ENCODE assay signal across 8 mouse cellular contexts in the genomic region with DNA sequence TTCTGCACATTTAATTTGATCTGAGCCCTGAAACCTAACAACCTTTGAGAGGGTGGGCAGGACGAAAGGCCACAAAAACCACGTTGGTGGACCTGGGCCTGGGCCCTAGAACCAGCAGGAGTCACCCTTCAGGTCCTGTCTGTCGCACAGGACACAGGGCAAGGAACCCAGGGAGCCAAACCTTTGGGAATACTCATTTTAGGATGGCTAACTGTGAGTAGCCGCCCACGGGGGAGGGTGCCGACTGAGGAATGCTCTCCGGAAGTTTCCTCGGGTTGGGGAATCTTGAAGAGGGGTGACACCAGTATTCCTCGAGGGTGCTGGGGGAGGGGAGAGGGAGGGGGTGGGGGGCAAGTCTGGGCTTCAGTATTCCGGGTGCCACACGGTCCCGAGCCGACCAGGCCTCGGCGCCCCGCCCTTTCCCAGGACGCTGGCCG. TPM values are rescaled to one million over a fixed set of nuclear protein-coding genes. Genes with fewer than 3 reads are reported as not detected.
DNase-seq lines count a peak whose midpoint lies in the region; ATAC-seq and TF ChIP-seq lines count a peak whose summit lies in the region.

No protein-coding gene starts in this region.

- TF ChIP-seq POLR2A in cerebellum, adult 2 months (IDR thresholded peaks at IDR 0.05; ENCODE audit: borderline replicate concordance, insufficient read depth, low read length), result no peak
- no peak for TF ChIP-seq POLR2A in thymus, adult 2 months (IDR thresholded peaks at IDR 0.05; ENCODE audit: control insufficient read depth, extremely low read depth, insufficient read depth, low read length, poor library complexity)
- TF ChIP-seq POLR2A in heart, adult 2 months (IDR thresholded peaks at IDR 0.05; ENCODE audit: insufficient read depth, low read depth, low read length), result no peak

- no peaks in the 10 kb centered on the region for H3K9me3 ChIP-seq in limb, embryonic 11.5 days (ENCODE audit: control insufficient read depth, low read length)
- no peaks in the 10 kb centered on the region for H3K9me3 ChIP-seq in midbrain, embryonic 16.5 days (replicated peaks; ENCODE audit: control insufficient read depth, low read length, poor library complexity, severe bottlenecking)

- no peaks in the 10 kb centered on the region for H3K36me3 ChIP-seq in thymus, adult 2 months (ENCODE audit: control insufficient read depth, insufficient read depth, low read length)
- H3K36me3 ChIP-seq in heart, adult 2 months (ENCODE audit: control insufficient read depth, insufficient read depth, low read length), result peaks cover 8% of the 10 kb centered on the region
- H3K36me3 ChIP-seq in limb, embryonic 11.5 days (ENCODE audit: control insufficient read depth, insufficient read depth, low read length), result no peaks in the 10 kb centered on the region
- no peaks in the 10 kb centered on the region for H3K36me3 ChIP-seq in midbrain, embryonic 16.5 days (ENCODE audit: control insufficient read depth, insufficient read depth, low read length)

- no peaks in the 10 kb centered on the region for H3K27me3 ChIP-seq in cerebellum, adult 2 months (ENCODE audit: control insufficient read depth, insufficient read depth, low read length)
- H3K27me3 ChIP-seq in thymus, adult 2 months (ENCODE audit: control insufficient read depth, insufficient read depth, low read length), result no peaks in the 10 kb centered on the region
- no peaks in the 10 kb centered on the region for H3K27me3 ChIP-seq in heart, adult 2 months (ENCODE audit: control insufficient read depth, insufficient read depth, low read length)
- no peaks in the 10 kb centered on the region for H3K27me3 ChIP-seq in limb, embryonic 11.5 days (ENCODE audit: control insufficient read depth, insufficient read depth, low read length)
- H3K27me3 ChIP-seq in midbrain, embryonic 16.5 days (ENCODE audit: control insufficient read depth, insufficient read depth, low read depth, low read length), result no peaks in the 10 kb centered on the region; the same call in 1 of the 2 replicates

- TF ChIP-seq EP300 in heart, adult 2 months (IDR thresholded peaks at IDR 0.05; ENCODE audit: insufficient read depth, low read depth, low read length), result no peak

- H3K79me2 ChIP-seq in heart, adult 2 months (replicated peaks; ENCODE audit: control insufficient read depth, insufficient read depth, low read length), result peaks cover 3% of the 10 kb centered on the region; the same call in 1 of the 2 replicates

- peak overlapping the region; percentile 62 for H3K4me3 ChIP-seq in cerebellum, adult 2 months (replicated peaks; ENCODE audit: insufficient read depth, low read depth, low read length)
- peak overlapping the region; percentile 55 for H3K4me3 ChIP-seq in thymus, adult 2 months (ENCODE audit: control insufficient read depth, insufficient read depth, low read length)
- H3K4me3 ChIP-seq in heart, adult 2 months, result peak overlapping the region; percentile 84
- H3K4me3 ChIP-seq in limb, embryonic 11.5 days (ENCODE audit: low read depth, low read length), result peak overlapping the region; percentile 73
- peak overlapping the region; percentile 97 for H3K4me3 ChIP-seq in midbrain, embryonic 16.5 days (ENCODE audit: low read depth, low read length)

- TF ChIP-seq CTCF in cerebellum, adult 2 months (IDR thresholded peaks at IDR 0.05; ENCODE audit: borderline replicate concordance, insufficient read depth, low read depth, low read length), result no peak
- TF ChIP-seq CTCF in thymus, adult 2 months (IDR thresholded peaks at IDR 0.05; ENCODE audit: borderline replicate concordance, control insufficient read depth, extremely low read depth, insufficient read depth, low read length, poor library complexity), result no peak
- TF ChIP-seq CTCF in heart, adult 2 months (IDR thresholded peaks at IDR 0.05), result peak; percentile 23; the same call in 1 of the 2 replicates

- intact Hi-C loops in heart, adult 2 months (cut with DNase I), result loop anchor here (2.0 to 5.0 kb wide), 2 partner anchors 17 to 88 kb away; a partner anchor contains a TSS

- H3K4me2 ChIP-seq in limb, embryonic 11.5 days (ENCODE audit: low read depth, severe bottlenecking), result peak overlapping the region; percentile 77
- H3K4me2 ChIP-seq in midbrain, embryonic 16.5 days (ENCODE audit: low read length), result peak overlapping the region; percentile 91

- no peaks in the 10 kb centered on the region; the same call in none of the 2 replicates for H3K4me1 ChIP-seq in cerebellum, adult 2 months (ENCODE audit: control insufficient read depth, insufficient read depth, low read length)
- peaks cover 20% of the 10 kb centered on the region for H3K4me1 ChIP-seq in thymus, adult 2 months (replicated peaks; ENCODE audit: control insufficient read depth, insufficient read depth, low read length)
- peaks cover 9% of the 10 kb centered on the region for H3K4me1 ChIP-seq in heart, adult 2 months (ENCODE audit: control insufficient read depth, insufficient read depth, low read length)
- peaks cover 16% of the 10 kb centered on the region for H3K4me1 ChIP-seq in limb, embryonic 11.5 days (ENCODE audit: control insufficient read depth, insufficient read depth, low read length)
- peaks cover 26% of the 10 kb centered on the region for H3K4me1 ChIP-seq in midbrain, embryonic 16.5 days (ENCODE audit: control insufficient read depth, insufficient read depth, low read length)

- DNase-seq in cerebellum, adult 2 months, result no peak
- DNase-seq in cerebellum, adult 9-10 months, result no peak
- DNase-seq in thymus, adult 2 months, result peak; percentile 49
- DNase-seq in thymus, postnatal 4 days, result no peak
- no peak for DNase-seq in heart, adult 2 months
- no peak for DNase-seq in limb, embryonic 11.5 days (ENCODE audit: low spot score)
- no peak for DNase-seq in cerebellum, postnatal 14 days

- H3K9ac ChIP-seq in heart, adult 2 months (ENCODE audit: low read depth, low read length), result peak overlapping the region; percentile 93
- peak overlapping the region; percentile 97 for H3K9ac ChIP-seq in limb, embryonic 11.5 days (ENCODE audit: low read length)
- peak overlapping the region; percentile 100 for H3K9ac ChIP-seq in midbrain, embryonic 16.5 days (ENCODE audit: low read depth, low read length)

- no peak for ATAC-seq in limb, embryonic 11.5 days (ENCODE audit: insufficient number of reproducible peaks, low FRiP score, low TSS enrichment, low read depth)
- ATAC-seq in midbrain, embryonic 16.5 days, result peak; percentile 37; the same call in 1 of the 2 replicates

- under 1% methylated on average over 18 of the region's 18 CpGs for whole genome bisulfite sequencing in cerebellum, adult 2 months
- 2% methylated on average over 18 of the region's 18 CpGs for WGBS in thymus, adult 2 months
- 2% methylated on average over 18 of the region's 18 CpGs for WGBS in heart, adult 2 months
- 1% methylated on average over 17 of the region's 18 CpGs for WGBS in limb, embryonic 11.5 days
- 1% methylated on average over 18 of the region's 18 CpGs for WGBS in midbrain, embryonic 16.5 days

- H3K27ac ChIP-seq in cerebellum, adult 2 months (ENCODE audit: insufficient read depth, low read length), result peak overlapping the region; percentile 29; the same call in 1 of the 2 replicates
- H3K27ac ChIP-seq in thymus, adult 2 months (ENCODE audit: control insufficient read depth, insufficient read depth, low read length), result no peak overlapping the region
- peak overlapping the region; percentile 93 for H3K27ac ChIP-seq in heart, adult 2 months
- H3K27ac ChIP-seq in limb, embryonic 11.5 days (replicated peaks; ENCODE audit: low read depth, low read length), result peak overlapping the region; percentile 90
- H3K27ac ChIP-seq in midbrain, embryonic 16.5 days (ENCODE audit: low read length), result peak overlapping the region; percentile 96

RNA-seq across cellular contexts. Expression of a gene that starts 0.8 kb away (rescaled TPM):
- polyA plus RNA-seq in cerebellum, adult 2 months (2012; rRNA removed), result 43.7 and 44.8 TPM in 2 replicates
- 135 and 145 TPM in 2 replicates for polyA plus RNA-seq in thymus, adult 2 months (2012; rRNA removed)
- total RNA-seq in heart, adult 2 months (2021), result 10 to 100 TPM; 28.1 to 31.2 TPM
- 61.5 and 73.0 TPM in 2 replicates for polyA plus RNA-seq in heart, adult 2 months (2012; rRNA removed)
- polyA plus RNA-seq in limb, embryonic 11.5 days (2014; fragmentation: Nextera tagmentation; extraction: Ambion mirVana), result 3.3 and 4.4 TPM in 2 replicates
- polyA plus RNA-seq in midbrain, embryonic 16.5 days (2015; fragmentation: Nextera tagmentation; extraction: Ambion mirVana), result 4.2 and 5.6 TPM in 2 replicates
